Mouse (Mus musculus) stomach, embryonic 16.5 days (tissue): ENCODE results near the gene Myom1. TPM values are rescaled to one million over a fixed set of nuclear protein-coding genes. Genes with fewer than 3 reads are reported as not detected.

Source experiments
- ATAC-seq: fragments of 200-750 bp; cut with Nextera tagmentation; 2 replicates; pipeline ENCODE4 v1.8.0; 2017; ENCODE audit warnings: moderate number of reproducible peaks, moderate TSS enrichment; ENCODE audit not compliant: insufficient read depth, low FRiP score
- H3K27ac ChIP-seq: fragments of 300-500 bp; sonication (generic); 2 replicates; pipeline ENCODE4 v1.5.1; 2014; ENCODE audit warnings: low read length
- H3K27me3 ChIP-seq: fragments of 300-500 bp; sonication (generic); 2 replicates; pipeline ENCODE4 v1.6.1; 2014; ENCODE audit warnings: low read length, control low read depth, mixed read lengths; ENCODE audit not compliant: control insufficient read depth, insufficient read depth
- H3K36me3 ChIP-seq: fragments of 300-500 bp; sonication (generic); 2 replicates; pipeline ENCODE4 v1.6.1; 2014; ENCODE audit warnings: low read length; ENCODE audit not compliant: control insufficient read depth, insufficient read depth
- H3K4me1 ChIP-seq: fragments of 300-500 bp; sonication (generic); 2 replicates; pipeline ENCODE4 v1.6.1; 2014; ENCODE audit warnings: low read length, control low read depth, mixed read lengths; ENCODE audit not compliant: control insufficient read depth, insufficient read depth
- H3K4me2 ChIP-seq: fragments of 300-500 bp; sonication (generic); 2 replicates; pipeline ENCODE4 v1.6.1; 2014; ENCODE audit warnings: low read depth, low read length, mixed read lengths
- H3K4me3 ChIP-seq: fragments of 300-500 bp; sonication (generic); replicated peaks from 2 replicates; pipeline ENCODE4 v1.5.1; 2014; ENCODE audit warnings: mild to moderate bottlenecking, low read length
- H3K9ac ChIP-seq: fragments of 300-500 bp; sonication (generic); 2 replicates; pipeline ENCODE4 v1.6.1; 2014; ENCODE audit warnings: low read length
- H3K9me3 ChIP-seq: fragments of 300-500 bp; sonication (generic); replicated peaks from 2 replicates; pipeline ENCODE4 v1.6.1; 2016; ENCODE audit warnings: low read length, control low read depth; ENCODE audit not compliant: control insufficient read depth
- WGBS: fragments of 180-500 bp; shearing (Covaris S2); extraction: QIAGEN DNeasy Blood & Tissue Kit; methylation state at CpG from one replicate; pipeline ENCODE4 v1.1.7; 2014; 5-methylcytosine and 5-hydroxymethylcytosine counted together
- polyA plus RNA-seq: library from polyadenylated mRNA; unstranded; fragments of >200 nt; fragmentation: Nextera tagmentation; extraction: Ambion mirVana; gene quantifications from 2 replicates; pipeline ENCODE4 v1.2.1, GENCODE M21; 2015

The Myom1 gene
- polyA plus RNA-seq, 1 experiment from 2014 or later, result 21.1 TPM

GRCm38 (mm10) chr17:71126001-71126400 is 123.6 kb downstream of the Myom1 start:
- Histone ChIP-seq H3K9me3 (no peaks in the 10 kb centered on the region), H3K36me3 (no peaks in the 10 kb centered on the region), H3K27me3 (no peaks in the 10 kb centered on the region), H3K4me3 (no peak overlapping the region), H3K4me2 (no peak overlapping the region), H3K9ac (no peak overlapping the region), H3K27ac (no peak overlapping the region), H3K4me1 (peaks cover 18% of the 10 kb centered on the region; the same call in 1 of the 2 replicates)
- ATAC-seq, result no peak
- WGBS, result 69% methylated on average over 12 of the region's 12 CpGs

- Histone ChIP-seq H3K4me2 (no peak overlapping the region), H3K27ac (no peak overlapping the region), H3K9ac (no peak overlapping the region), H3K4me1 (peaks cover 18% of the 10 kb centered on the region; the same call in 1 of the 2 replicates), H3K4me3 (no peak overlapping the region), H3K9me3 (no peaks in the 10 kb centered on the region), H3K36me3 (no peaks in the 10 kb centered on the region), H3K27me3 (no peaks in the 10 kb centered on the region)
- 59% methylated on average over 7 of the region's 7 CpGs for WGBS
- ATAC-seq, result no peak
These were observed 125.2 kb downstream of the Myom1 start for GRCm38 (mm10) chr17:71127464-71128110.

GRCm38 (mm10) chr17:71129489-71130261 is 127.2 kb downstream of the Myom1 start:
- H3K9me3 ChIP-seq, result no peaks in the 10 kb centered on the region
- peaks cover 10% of the 10 kb centered on the region; the same call in 1 of the 2 replicates for H3K4me1 ChIP-seq
- WGBS, result 54% methylated on average over 9 of the region's 9 CpGs
- H3K36me3 ChIP-seq, result no peaks in the 10 kb centered on the region
- no peaks in the 10 kb centered on the region for H3K27me3 ChIP-seq
- H3K9ac ChIP-seq, result 0 out of 2 replicates have a peak overlapping the region, but pooled peaks have one; percentile 5
- no peak overlapping the region for H3K4me3 ChIP-seq
- peak overlapping the region; percentile 35; the same call in 1 of the 2 replicates for H3K27ac ChIP-seq
- ATAC-seq, result peak; percentile 79; the same call in 1 of the 2 replicates
- H3K4me2 ChIP-seq, result no peak overlapping the region

- H3K4me3 ChIP-seq, result no peak overlapping the region
- peaks cover 9% of the 10 kb centered on the region; the same call in 1 of the 2 replicates for H3K4me1 ChIP-seq
- H3K9me3 ChIP-seq, result no peaks in the 10 kb centered on the region
- no peak overlapping the region for H3K4me2 ChIP-seq
- no peak overlapping the region for H3K9ac ChIP-seq
- H3K27ac ChIP-seq, result no peak overlapping the region
- H3K27me3 ChIP-seq, result no peaks in the 10 kb centered on the region
- no peaks in the 10 kb centered on the region for H3K36me3 ChIP-seq
- no peak for ATAC-seq
These were observed 129.8 kb downstream of the Myom1 start for GRCm38 (mm10) chr17:71132221-71132620.

- H3K9ac ChIP-seq, result no peak overlapping the region
- 79% methylated on average over 11 of the region's 11 CpGs for WGBS
- ATAC-seq, result no peak
- no peaks in the 10 kb centered on the region for H3K27me3 ChIP-seq
- H3K4me3 ChIP-seq, result no peak overlapping the region
- H3K36me3 ChIP-seq, result no peaks in the 10 kb centered on the region
- no peaks in the 10 kb centered on the region for H3K9me3 ChIP-seq
- H3K4me1 ChIP-seq, result peaks cover 9% of the 10 kb centered on the region; the same call in 1 of the 2 replicates
- no peak overlapping the region for H3K4me2 ChIP-seq
- no peak overlapping the region for H3K27ac ChIP-seq
These were observed 130.5 kb downstream of the Myom1 start for GRCm38 (mm10) chr17:71132856-71133439.

- no peak for ATAC-seq
- H3K36me3 ChIP-seq, result no peaks in the 10 kb centered on the region
- no peaks in the 10 kb centered on the region for H3K27me3 ChIP-seq
- peaks cover 9% of the 10 kb centered on the region; the same call in 1 of the 2 replicates for H3K4me1 ChIP-seq
- no peak overlapping the region for H3K4me2 ChIP-seq
- no peak overlapping the region for H3K4me3 ChIP-seq
- H3K27ac ChIP-seq, result no peak overlapping the region
- 85% methylated on average over 3 of the region's 3 CpGs for WGBS
- no peak overlapping the region for H3K9ac ChIP-seq
- H3K9me3 ChIP-seq, result no peaks in the 10 kb centered on the region
These were observed 132.1 kb downstream of the Myom1 start for GRCm38 (mm10) chr17:71134441-71134955.

GRCm38 (mm10) chr17:71135108-71135507 is 132.7 kb downstream of the Myom1 start:
- H3K9me3 ChIP-seq, result no peaks in the 10 kb centered on the region
- no peaks in the 10 kb centered on the region for H3K36me3 ChIP-seq
- H3K27ac ChIP-seq, result no peak overlapping the region
- ATAC-seq, result no peak
- H3K4me3 ChIP-seq, result no peak overlapping the region
- 38% methylated on average over 5 of the region's 5 CpGs for WGBS
- H3K4me2 ChIP-seq, result no peak overlapping the region
- H3K4me1 ChIP-seq, result peaks cover 5% of the 10 kb centered on the region; the same call in 1 of the 2 replicates
- no peak overlapping the region for H3K9ac ChIP-seq
- H3K27me3 ChIP-seq, result no peaks in the 10 kb centered on the region

GRCm38 (mm10) chr17:71135866-71136265 is 133.4 kb downstream of the Myom1 start:
- no peaks in the 10 kb centered on the region for H3K4me1 ChIP-seq

More at GRCm38 (mm10) chr17:71135866-71136265, 133.4 kb downstream of the Myom1 start:
- no peaks in the 10 kb centered on the region for H3K27me3 ChIP-seq
- no peak for ATAC-seq
- 81% methylated on average over 5 of the region's 5 CpGs for WGBS
- no peaks in the 10 kb centered on the region for H3K9me3 ChIP-seq
- H3K4me3 ChIP-seq, result no peak overlapping the region
- no peaks in the 10 kb centered on the region for H3K36me3 ChIP-seq
- H3K27ac ChIP-seq, result no peak overlapping the region
- H3K4me2 ChIP-seq, result no peak overlapping the region
- no peak overlapping the region for H3K9ac ChIP-seq
